Mouse (Mus musculus) left cerebral cortex, adult 8-10 months (tissue): ENCODE measurements around the gene Tnip3. TPM values are rescaled to one million over a fixed set of nuclear protein-coding genes. Genes with fewer than 3 reads are reported as not detected.

Experiments
- DNase-seq, 2 experiments: peaks; one replicate each; pipeline ENCODE4 v3.0.0; 2022; ENCODE audit warnings: low spot score in 2 of 2
- total RNA-seq, 4 experiments: library from RNA; stranded (reverse); gene quantifications; 2 replicates each; pipeline ENCODE4 v1.2.4; 2022

The Tnip3 gene
- total RNA-seq: not detected

- DNase-seq: no peak
Measured at GRCm38 (mm10) chr6:65525192-65525591, at the start of gene Tnip3. Tnip3 (plus strand) TSS chr6:65525313.

GRCm38 (mm10) chr6:65498786-65499185 lies 26.3 kb upstream of the Tnip3 start:
- no peak for DNase-seq

- peak; percentile 22 to 25 for DNase-seq
Measured at GRCm38 (mm10) chr6:65510051-65510669, 15.0 kb upstream of the Tnip3 start.

GRCm38 (mm10) chr6:65513813-65514212 lies 11.3 kb upstream of the Tnip3 start:
- no peak for DNase-seq

- no peak for DNase-seq
Measured at GRCm38 (mm10) chr6:65516759-65517158, 8.4 kb upstream of the Tnip3 start.

- no peak for DNase-seq
Measured at GRCm38 (mm10) chr6:65520821-65521220, 4.3 kb upstream of the Tnip3 start.

GRCm38 (mm10) chr6:65527892-65528291 lies 2.8 kb downstream of the Tnip3 start:
- no peak for DNase-seq

GRCm38 (mm10) chr6:65531232-65531848 lies 6.2 kb downstream of the Tnip3 start:
- no peak for DNase-seq

- no peak for DNase-seq
Measured at GRCm38 (mm10) chr6:65533687-65534086, 8.6 kb downstream of the Tnip3 start.

GRCm38 (mm10) chr6:65537327-65537884 lies 12.3 kb downstream of the Tnip3 start:
- no peak for DNase-seq

- DNase-seq: no peak
Measured at GRCm38 (mm10) chr6:65538022-65538652, 13.0 kb downstream of the Tnip3 start.

GRCm38 (mm10) chr6:65538921-65539320 lies 13.8 kb downstream of the Tnip3 start:
- no peak for DNase-seq

GRCm38 (mm10) chr6:65540138-65540537 lies 15.0 kb downstream of the Tnip3 start:
- DNase-seq: no peak

GRCm38 (mm10) chr6:65541094-65541493 lies 16.0 kb downstream of the Tnip3 start:
- DNase-seq: no peak

- no peak for DNase-seq
Measured at GRCm38 (mm10) chr6:65542391-65542790, 17.3 kb downstream of the Tnip3 start.

GRCm38 (mm10) chr6:65542913-65543312 lies 17.8 kb downstream of the Tnip3 start:
- no peak for DNase-seq

GRCm38 (mm10) chr6:65563887-65564656 lies 39.0 kb downstream of the Tnip3 start:
- DNase-seq: peak in 1 of 2 experiments; percentile 77

GRCm38 (mm10) chr6:65564657-65565039 lies 39.5 kb downstream of the Tnip3 start:
- no peak for DNase-seq

- DNase-seq: no peak
Measured at GRCm38 (mm10) chr6:65569741-65570140, 44.6 kb downstream of the Tnip3 start.

- no peak for DNase-seq
Measured at GRCm38 (mm10) chr6:65578151-65578973, 53.2 kb downstream of the Tnip3 start.

- no peak for DNase-seq
Measured at GRCm38 (mm10) chr6:65583029-65583428, 57.9 kb downstream of the Tnip3 start.
